Mouse (Mus musculus): ENCODE data around the gene Cd24a.

- no peak for TF ChIP-seq CTCF (IDR thresholded peaks at IDR 0.05; ENCODE audit: borderline replicate concordance, insufficient read depth, low read depth, low read length)
- TF ChIP-seq POLR2A (IDR thresholded peaks at IDR 0.05; ENCODE audit: borderline replicate concordance, insufficient read depth, low read length) = no peak
Observed at GRCm38 (mm10) chr10:43579381-43580261, 1.5 kb downstream of the Cd24a start.

Data from cerebellum, adult 2 months (tissue).